Mouse (Mus musculus) cerebellum, adult 11 months (tissue): Measurements from ENCODE around the gene Nxph4.
A peak's percentile ranks its signal among the peaks of the same experiment; 100 is the strongest.

Experiments used
- DNase-seq: peaks from one replicate; pipeline ENCODE4 v3.0.0; 2022

Gene Nxph4

DNA sequence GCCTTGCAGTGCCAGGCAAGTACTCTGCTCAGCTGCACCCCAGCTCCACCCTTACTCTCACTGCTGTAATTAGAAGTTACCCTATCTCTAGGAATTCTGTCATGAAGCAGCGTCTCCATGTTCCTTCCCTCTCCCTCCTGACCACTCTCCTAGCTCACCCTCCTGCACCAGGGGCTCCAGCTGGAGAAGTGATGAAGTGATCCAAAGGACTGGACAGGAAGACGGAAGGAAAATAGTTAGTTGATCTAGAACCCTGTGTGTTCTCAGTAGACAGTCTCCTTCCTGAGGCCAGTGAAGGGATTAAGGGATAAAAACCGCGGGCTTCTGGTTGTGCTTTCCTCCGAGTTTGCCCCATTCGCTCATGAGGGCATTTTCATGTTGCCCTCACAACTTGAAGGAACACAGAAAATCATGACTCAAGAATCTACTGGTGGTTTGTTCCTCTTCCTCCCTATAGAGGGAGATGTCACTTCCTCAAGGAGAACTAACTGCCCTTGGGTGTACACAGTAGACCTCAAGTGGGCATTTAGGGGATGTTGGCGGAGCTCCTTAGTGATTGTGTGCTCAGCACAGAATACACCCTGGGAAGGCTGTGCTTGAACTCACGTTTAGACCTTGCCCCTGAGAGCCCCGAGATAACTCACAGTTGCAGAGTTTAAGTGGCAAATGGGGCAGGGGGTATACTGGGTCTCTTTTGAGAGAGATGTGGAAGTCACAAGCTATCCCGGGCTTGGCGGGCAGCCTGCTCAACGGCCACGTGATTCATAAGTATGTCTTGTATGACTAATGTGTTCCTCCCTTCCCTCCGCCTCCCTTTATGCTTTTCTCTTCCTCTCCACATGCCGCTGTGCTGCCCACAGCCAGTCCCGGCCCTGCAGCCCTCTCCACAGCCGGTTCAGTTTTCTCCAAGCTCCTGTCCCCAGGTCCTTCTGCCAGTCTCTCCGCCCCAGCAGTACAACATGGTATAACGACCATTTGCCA, 53.2 kb downstream of the Nxph4 start:
- DNase-seq: no peak

- peak; percentile 42 for DNase-seq
These were observed 55.2 kb downstream of the Nxph4 start for GRCm38 (mm10) chr10:127479131-127479530.

DNA sequence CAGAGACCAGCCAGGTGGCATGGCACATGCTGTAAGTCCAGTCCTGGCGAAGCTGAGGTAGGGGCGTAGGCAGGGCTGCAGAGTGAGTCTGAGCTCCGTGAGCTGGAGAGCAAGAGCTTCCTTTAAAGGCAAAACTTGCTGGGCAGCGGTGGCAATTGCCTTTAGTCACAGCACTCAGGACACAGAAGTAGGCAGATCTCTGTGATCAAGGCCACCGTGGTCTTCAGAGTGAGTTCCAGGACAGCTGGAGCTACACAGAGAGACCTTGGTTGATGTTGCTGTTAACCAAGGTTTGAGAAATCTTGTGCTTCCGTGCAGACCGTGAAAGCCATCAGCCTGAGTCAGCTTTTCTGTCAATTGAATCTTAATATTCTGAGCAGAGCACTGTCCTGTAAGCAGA, 57.1 kb downstream of the Nxph4 start:
- no peak for DNase-seq

- no peak for DNase-seq
These were observed 57.8 kb downstream of the Nxph4 start for GRCm38 (mm10) chr10:127476541-127476940.
